Mouse (Mus musculus) embryo, embryonic 11.5 days (tissue): ENCODE results near the gene Tcf19.
A peak's percentile ranks its signal among the peaks of the same experiment; 100 is the strongest.
"Not testable (repeated sequence)": the region's sequence is repeated elsewhere in the genome, so short reads cannot be mapped to it uniquely, and the experiment has no call there.

Source experiments
- DNase-seq: peaks from one replicate; pipeline ENCODE4 v3.0.0-alpha.2; 2012; ENCODE audit warnings: low read depth, low spot score

Tcf19 gene

GRCm38 (mm10) chr17:35486726-35487125 lies 29.9 kb downstream of the Tcf19 start:
- no peak for DNase-seq

GRCm38 (mm10) chr17:35485702-35486101 lies 30.9 kb downstream of the Tcf19 start:
- DNase-seq = no peak

- DNase-seq = peak; percentile 45
Observed at GRCm38 (mm10) chr17:35484066-35484465, 32.6 kb downstream of the Tcf19 start.

GRCm38 (mm10) chr17:35469842-35470751 lies 46.5 kb downstream of the Tcf19 start, which contains the start of gene H2-Q10:
H2-Q10 (plus strand) TSS chr17:35470089.
- no peak for DNase-seq

- DNase-seq = not testable (repeated sequence)
Observed at GRCm38 (mm10) chr17:35468936-35469335, 47.7 kb downstream of the Tcf19 start.

DNA sequence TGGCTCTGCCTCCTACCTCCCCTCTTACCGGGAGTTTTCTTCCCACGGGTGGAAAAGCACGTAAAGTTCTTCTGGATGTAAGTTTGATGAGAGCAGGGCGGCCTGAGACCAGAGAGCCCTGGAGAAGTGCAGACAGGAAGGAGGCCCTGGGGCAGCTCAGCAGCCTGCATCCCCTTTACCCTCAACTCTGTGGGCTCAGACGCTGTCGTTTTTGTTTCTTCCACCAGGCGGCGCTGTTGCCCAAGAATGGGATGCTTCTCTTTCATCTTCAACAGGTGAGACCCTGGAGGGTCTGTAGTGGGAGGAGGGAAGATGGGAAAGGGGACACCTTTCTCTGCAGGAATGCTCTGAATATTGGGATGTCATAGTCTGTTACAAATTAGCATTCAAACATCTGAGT lies 51.0 kb downstream of the Tcf19 start:
- not testable (repeated sequence) for DNase-seq
